Mouse (Mus musculus) liver, postnatal 0 days (tissue): ENCODE results near the gene Ckap4.

Experiments used
- CTCF ChIP-seq: sonication (generic); IDR thresholded peaks from 2 replicates; pipeline ENCODE4 v1.5.1; 2016; ENCODE audit warnings: antibody characterized with exemption, low read depth
- EP300 ChIP-seq: IDR thresholded peaks from 2 replicates; pipeline ENCODE4 v1.6.1; 2016; ENCODE audit warnings: antibody characterized with exemption, low read depth, mild to moderate bottlenecking

DNA sequence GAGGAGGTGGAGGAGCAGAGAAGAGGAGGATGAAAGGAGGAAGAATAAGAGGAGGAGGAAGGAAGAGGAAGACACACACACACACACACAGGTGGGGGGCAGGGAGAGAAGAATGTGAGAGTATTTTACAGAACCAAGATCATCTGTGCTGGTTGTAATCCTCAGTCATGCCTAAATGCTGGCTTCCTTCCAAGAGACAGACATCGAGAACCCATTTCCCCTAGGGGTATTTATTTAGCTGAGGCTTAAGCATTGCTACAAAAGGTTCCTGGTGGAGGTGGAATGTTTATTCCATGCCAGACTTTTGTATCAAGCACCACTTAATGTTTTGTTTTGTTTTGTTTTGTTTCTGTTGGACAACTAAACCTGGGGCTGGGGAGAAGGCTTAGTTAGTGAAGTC lies 49.2 kb downstream of the Ckap4 start:
- no peak for TF ChIP-seq CTCF
- no peak for TF ChIP-seq EP300
